Mouse (Mus musculus): ENCODE data around the gene Chil1.

Chil1 gene

GRCm38 (mm10) chr1:134205296-134206018 is 23.5 kb downstream of the Chil1 start:
- Histone ChIP-seq H3K27me3 (ENCODE audit: control insufficient read depth, insufficient read depth, low read length, poor library complexity, severe bottlenecking) (no peaks in the 10 kb centered on the region), H3K36me3 (ENCODE audit: control insufficient read depth, insufficient read depth, low read length, poor library complexity, severe bottlenecking) (no peaks in the 10 kb centered on the region)
- no peak for DNase-seq (ENCODE audit: low read depth, low spot score)

- no peak for DNase-seq (ENCODE audit: low read depth, low spot score)
- Histone ChIP-seq H3K27me3 (ENCODE audit: control insufficient read depth, insufficient read depth, low read length, poor library complexity, severe bottlenecking) (no peaks in the 10 kb centered on the region), H3K36me3 (ENCODE audit: control insufficient read depth, insufficient read depth, low read length, poor library complexity, severe bottlenecking) (no peaks in the 10 kb centered on the region)
These were observed 24.1 kb downstream of the Chil1 start for GRCm38 (mm10) chr1:134206085-134206484.

DNA sequence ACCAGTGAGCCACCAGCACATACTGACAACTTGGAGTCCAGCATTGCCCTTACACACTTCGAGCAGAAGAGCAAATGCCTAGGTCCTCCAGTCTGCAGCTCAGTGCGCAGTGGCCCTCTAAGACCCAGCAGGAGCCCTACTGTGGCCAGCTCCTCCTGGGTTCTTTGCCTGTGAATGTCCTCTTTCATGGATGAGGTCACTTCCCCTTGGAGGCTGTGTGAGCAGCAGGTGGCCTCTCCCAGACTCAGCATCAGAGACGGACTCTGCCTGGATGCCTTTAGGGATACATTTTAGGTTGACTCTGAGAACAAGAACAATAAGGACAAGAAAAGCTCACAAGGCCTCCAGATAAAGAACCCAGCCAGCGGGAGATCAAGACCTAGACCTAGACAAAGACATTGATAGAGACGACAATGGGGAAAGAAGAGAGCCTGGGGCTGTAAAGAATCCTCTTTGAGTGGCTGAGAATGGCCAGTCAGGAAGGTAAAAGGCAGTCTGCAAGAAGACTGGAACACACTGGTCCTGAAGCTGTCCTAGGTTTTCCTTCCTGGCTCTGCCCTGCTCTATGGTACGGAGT is 28.3 kb downstream of the Chil1 start:
- no peaks in the 10 kb centered on the region for H3K36me3 ChIP-seq (ENCODE audit: control insufficient read depth, insufficient read depth, low read length, poor library complexity, severe bottlenecking)
- DNase-seq (ENCODE audit: low read depth, low spot score): no peak
- H3K27me3 ChIP-seq (ENCODE audit: control insufficient read depth, insufficient read depth, low read length, poor library complexity, severe bottlenecking): no peaks in the 10 kb centered on the region

DNA sequence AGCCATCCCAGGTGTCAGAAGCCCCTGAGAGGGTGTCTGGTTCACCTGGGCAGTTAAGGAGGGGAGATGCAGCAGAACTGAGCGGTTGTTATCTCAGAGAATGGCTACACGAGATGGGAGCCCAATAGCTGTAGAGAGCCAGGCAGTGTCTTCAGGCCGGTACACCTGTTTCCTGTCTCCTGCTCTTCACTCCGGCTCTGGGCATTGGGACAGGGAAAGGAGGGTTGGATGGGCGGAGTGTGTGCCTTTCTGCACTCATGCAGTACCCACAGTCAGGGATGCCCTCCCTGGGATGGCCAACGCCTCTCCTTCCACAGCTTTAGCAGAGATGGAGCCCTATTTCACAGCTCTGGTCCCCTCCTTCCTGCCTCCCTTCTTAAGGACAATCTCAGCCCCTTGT is 29.1 kb downstream of the Chil1 start:
- H3K27me3 ChIP-seq (ENCODE audit: control insufficient read depth, insufficient read depth, low read length, poor library complexity, severe bottlenecking): no peaks in the 10 kb centered on the region
- no peak for DNase-seq (ENCODE audit: low read depth, low spot score)

GRCm38 (mm10) chr1:134211631-134212030 is 29.7 kb downstream of the Chil1 start:
- no peaks in the 10 kb centered on the region for H3K36me3 ChIP-seq (ENCODE audit: control insufficient read depth, insufficient read depth, low read length, poor library complexity, severe bottlenecking)
- no peak for DNase-seq (ENCODE audit: low read depth, low spot score)
- H3K27me3 ChIP-seq (ENCODE audit: control insufficient read depth, insufficient read depth, low read length, poor library complexity, severe bottlenecking): no peaks in the 10 kb centered on the region

More for the DNA sequence above, 29.1 kb downstream of the Chil1 start:
- H3K36me3 ChIP-seq (ENCODE audit: control insufficient read depth, insufficient read depth, low read length, poor library complexity, severe bottlenecking): no peaks in the 10 kb centered on the region

DNA sequence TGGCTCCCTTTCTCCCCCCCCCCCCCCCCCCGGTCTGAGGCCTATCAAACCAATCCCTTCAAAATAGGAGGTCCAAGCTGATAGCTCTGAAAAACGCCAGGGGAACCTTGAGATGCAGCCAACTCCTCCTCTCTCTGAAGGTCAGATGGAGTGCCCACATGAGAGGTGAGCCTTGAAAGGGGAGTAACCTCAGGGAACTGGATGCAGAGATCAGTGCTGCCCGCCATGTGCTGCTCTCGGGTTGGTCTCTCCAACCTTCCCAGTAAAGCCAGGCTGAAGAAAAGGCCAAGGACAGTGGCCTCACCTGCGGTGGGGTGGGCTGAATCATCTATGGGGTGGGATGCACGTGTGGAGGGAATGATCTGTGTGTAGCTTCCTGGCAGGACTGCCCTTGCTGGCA is 30.4 kb downstream of the Chil1 start:
- no peaks in the 10 kb centered on the region for H3K27me3 ChIP-seq (ENCODE audit: control insufficient read depth, insufficient read depth, low read length, poor library complexity, severe bottlenecking)
- DNase-seq (ENCODE audit: low read depth, low spot score): no peak

DNA sequence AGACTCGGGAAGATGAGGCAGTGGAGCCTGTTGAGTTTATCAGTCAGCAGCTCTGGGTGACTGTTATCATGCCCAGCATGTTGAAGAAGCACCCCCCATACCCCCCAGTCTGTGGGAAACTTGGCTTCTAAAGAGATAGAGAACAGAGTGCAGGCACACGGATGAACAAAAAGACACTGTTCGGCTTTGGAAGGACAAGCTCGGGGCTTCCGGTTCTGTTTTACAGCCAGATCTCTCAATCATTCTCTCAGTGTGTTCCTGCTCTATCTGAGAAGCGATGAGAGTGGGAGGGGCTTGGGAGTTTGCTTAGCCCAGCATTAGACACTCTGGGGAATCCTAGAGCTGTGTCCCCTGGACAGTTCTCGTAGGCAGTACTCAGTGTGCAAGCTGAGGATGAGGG is 31.4 kb downstream of the Chil1 start:
- no peaks in the 10 kb centered on the region for H3K27me3 ChIP-seq (ENCODE audit: control insufficient read depth, insufficient read depth, low read length, poor library complexity, severe bottlenecking)
- no peak for DNase-seq (ENCODE audit: low read depth, low spot score)
- H3K36me3 ChIP-seq (ENCODE audit: control insufficient read depth, insufficient read depth, low read length, poor library complexity, severe bottlenecking): no peaks in the 10 kb centered on the region

More for the DNA sequence above, 30.4 kb downstream of the Chil1 start:
- no peaks in the 10 kb centered on the region for H3K36me3 ChIP-seq (ENCODE audit: control insufficient read depth, insufficient read depth, low read length, poor library complexity, severe bottlenecking)

- Histone ChIP-seq H3K27me3 (ENCODE audit: control insufficient read depth, insufficient read depth, low read length, poor library complexity, severe bottlenecking) (no peaks in the 10 kb centered on the region), H3K36me3 (ENCODE audit: control insufficient read depth, insufficient read depth, low read length, poor library complexity, severe bottlenecking) (no peaks in the 10 kb centered on the region)
- no peak for DNase-seq (ENCODE audit: low read depth, low spot score)
These were observed 33.1 kb downstream of the Chil1 start for GRCm38 (mm10) chr1:134215059-134215458.

DNA sequence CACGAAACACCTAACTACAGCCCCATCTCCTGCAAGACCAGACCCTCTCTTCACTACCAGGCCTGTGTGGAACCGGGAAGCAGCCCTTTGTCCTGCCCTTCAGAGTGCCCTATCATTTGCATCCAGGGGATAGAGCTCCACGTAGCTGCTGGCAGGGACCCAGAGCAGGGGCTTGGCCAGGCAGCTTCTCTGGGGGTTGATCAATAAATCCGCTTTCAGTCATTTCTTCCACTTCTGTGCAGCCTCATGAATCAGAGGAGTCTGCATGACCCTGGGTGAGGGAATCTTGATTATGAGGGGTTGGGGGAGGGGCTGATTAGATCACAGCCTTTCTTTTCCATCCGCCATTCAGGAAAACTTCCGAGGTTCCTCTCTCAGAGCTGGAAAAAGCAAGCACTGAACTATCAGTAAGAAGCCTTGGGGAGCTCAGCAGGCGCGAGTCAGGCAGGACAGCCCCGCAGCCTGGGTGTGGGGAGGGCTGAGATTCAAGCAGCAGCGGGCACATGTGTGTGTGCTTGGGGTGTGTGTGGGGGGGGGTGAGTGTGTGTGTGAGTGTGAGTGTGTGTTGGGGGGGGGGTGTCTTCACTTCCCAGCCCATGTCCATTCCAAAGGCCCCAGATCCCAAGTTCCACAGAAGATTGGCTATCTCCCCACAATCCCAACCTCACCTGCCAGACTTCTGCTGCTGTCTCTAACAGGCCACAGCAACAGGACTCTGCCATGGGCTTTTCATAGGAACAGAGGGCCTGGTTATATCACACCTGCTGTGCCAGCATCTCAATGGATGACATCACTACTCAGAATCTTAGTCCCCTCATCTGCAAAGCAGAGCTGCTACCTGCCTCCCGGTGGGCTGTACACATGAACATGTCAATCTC is 34.0 kb downstream of the Chil1 start:
- no peaks in the 10 kb centered on the region for H3K36me3 ChIP-seq (ENCODE audit: control insufficient read depth, insufficient read depth, low read length, poor library complexity, severe bottlenecking)
- no peak for DNase-seq (ENCODE audit: low read depth, low spot score)
- no peaks in the 10 kb centered on the region for H3K27me3 ChIP-seq (ENCODE audit: control insufficient read depth, insufficient read depth, low read length, poor library complexity, severe bottlenecking)

GRCm38 (mm10) chr1:134216629-134216971 is 34.6 kb downstream of the Chil1 start:
- Histone ChIP-seq H3K27me3 (ENCODE audit: control insufficient read depth, insufficient read depth, low read length, poor library complexity, severe bottlenecking) (no peaks in the 10 kb centered on the region), H3K36me3 (ENCODE audit: control insufficient read depth, insufficient read depth, low read length, poor library complexity, severe bottlenecking) (no peaks in the 10 kb centered on the region)
- DNase-seq (ENCODE audit: low read depth, low spot score): no peak

GRCm38 (mm10) chr1:134217028-134217481 is 35.1 kb downstream of the Chil1 start:
- DNase-seq (ENCODE audit: low read depth, low spot score): no peak
- no peaks in the 10 kb centered on the region for H3K36me3 ChIP-seq (ENCODE audit: control insufficient read depth, insufficient read depth, low read length, poor library complexity, severe bottlenecking)

GRCm38 (mm10) chr1:134217942-134218341 is 36.0 kb downstream of the Chil1 start:
- no peaks in the 10 kb centered on the region for H3K36me3 ChIP-seq (ENCODE audit: control insufficient read depth, insufficient read depth, low read length, poor library complexity, severe bottlenecking)
- DNase-seq (ENCODE audit: low read depth, low spot score): no peak
- no peaks in the 10 kb centered on the region for H3K27me3 ChIP-seq (ENCODE audit: control insufficient read depth, insufficient read depth, low read length, poor library complexity, severe bottlenecking)

More at GRCm38 (mm10) chr1:134217028-134217481, 35.1 kb downstream of the Chil1 start:
- no peaks in the 10 kb centered on the region for H3K27me3 ChIP-seq (ENCODE audit: control insufficient read depth, insufficient read depth, low read length, poor library complexity, severe bottlenecking)

- no peak for DNase-seq (ENCODE audit: low read depth, low spot score)
- H3K27me3 ChIP-seq (ENCODE audit: control insufficient read depth, insufficient read depth, low read length, poor library complexity, severe bottlenecking): no peaks in the 10 kb centered on the region
- H3K36me3 ChIP-seq (ENCODE audit: control insufficient read depth, insufficient read depth, low read length, poor library complexity, severe bottlenecking): no peaks in the 10 kb centered on the region
These were observed 37.6 kb downstream of the Chil1 start for GRCm38 (mm10) chr1:134219608-134220007.

DNA sequence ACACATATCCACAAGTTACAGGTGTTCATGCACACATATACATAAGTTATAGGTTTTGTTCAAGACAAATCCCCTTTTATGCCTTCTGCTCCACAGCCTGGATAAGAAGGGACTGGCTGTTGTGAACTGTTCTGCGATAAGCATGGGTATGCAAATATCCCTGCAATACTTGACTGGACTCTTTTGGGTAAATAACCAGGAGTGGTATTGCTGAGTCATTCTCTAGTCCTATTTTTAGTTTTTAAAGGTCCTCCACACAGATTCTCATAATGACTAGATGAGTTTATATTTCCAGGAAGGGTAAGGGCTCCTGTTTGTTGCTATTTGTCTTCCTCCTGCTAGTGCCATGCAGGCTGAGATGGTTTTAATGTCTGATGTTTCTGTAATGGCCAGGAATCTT is 39.2 kb downstream of the Chil1 start:
- no peaks in the 10 kb centered on the region for H3K36me3 ChIP-seq (ENCODE audit: control insufficient read depth, insufficient read depth, low read length, poor library complexity, severe bottlenecking)
- DNase-seq (ENCODE audit: low read depth, low spot score): no peak
- no peaks in the 10 kb centered on the region for H3K27me3 ChIP-seq (ENCODE audit: control insufficient read depth, insufficient read depth, low read length, poor library complexity, severe bottlenecking)
